In the genomic region with DNA sequence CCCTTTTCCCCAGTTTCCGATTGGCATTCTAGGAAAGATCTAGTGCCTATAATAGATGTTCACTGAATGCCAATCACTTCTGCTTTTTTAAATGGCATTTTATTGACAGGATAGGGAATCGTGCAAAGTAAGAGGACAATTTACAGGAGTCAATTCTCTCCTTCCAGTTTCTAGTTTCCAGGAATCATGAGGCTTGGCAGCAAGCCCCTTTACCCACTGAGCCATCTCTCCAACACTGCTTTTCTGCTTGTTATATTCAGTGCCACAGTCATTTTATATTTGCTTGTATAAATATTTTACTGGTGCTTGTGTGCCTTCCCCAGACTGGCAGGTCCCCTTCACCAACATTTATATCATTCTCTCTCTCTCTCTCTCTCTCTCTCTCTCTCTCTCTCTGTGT, we compare ENCODE assay signal across 28 mouse cellular contexts. TPM values are rescaled to one million over a fixed set of nuclear protein-coding genes. Genes with fewer than 3 reads are reported as not detected.
DNase-seq lines count a peak whose midpoint lies in the region; ATAC-seq and TF ChIP-seq lines count a peak whose summit lies in the region.
"Had no signal": no experiment of that assay in that cellular context is flagged by ENCODE, and none has a peak within 500 bp of the region (broad histone marks: within the 10 kb centered on the region; RNA-seq: fewer than 3 reads in every experiment).

No protein-coding gene starts in this region.

- DNase-seq in embryonic facial prominence, embryonic 10.5 days (ENCODE audit: low spot score), result no peak
- no peak for DNase-seq in limb, embryonic 10.5 days (ENCODE audit: low spot score)
- DNase-seq in brain, embryonic 14.5 days (ENCODE audit: low read depth), result peak; percentile 13
- no peak for DNase-seq in adrenal gland, postnatal 10 days
- DNase-seq: adrenal gland, adult 2 months; embryo, embryonic 11 days; gastrocnemius, postnatal 36 days; heart, postnatal 36 days had no signal

- TF ChIP-seq CTCF in brain, embryonic 14.5 days (IDR thresholded peaks at IDR 0.05; ENCODE audit: borderline replicate concordance, extremely low read depth, insufficient read depth, insufficient read length), result no peak

- H3K27ac ChIP-seq in embryonic facial prominence, embryonic 15.5 days (replicated peaks), result 0 out of 2 replicates have a peak overlapping the region, but pooled peaks have one; percentile 22
- H3K27ac ChIP-seq in embryonic facial prominence, embryonic 10.5 days (replicated peaks), result no peak overlapping the region
- 0 out of 2 replicates have a peak overlapping the region, but pooled peaks have one; percentile 3 for H3K27ac ChIP-seq in limb, embryonic 15.5 days
- H3K27ac ChIP-seq in limb, embryonic 10.5 days, result no peak overlapping the region
- H3K27ac ChIP-seq: forebrain, embryonic 12.5 days; heart, embryonic 15.5 days; hindbrain, embryonic 10.5 days; hindbrain, embryonic 13.5 days; intestine, embryonic 15.5 days had no signal

- H3K9me3 ChIP-seq in embryonic facial prominence, embryonic 15.5 days (replicated peaks), result no peaks in the 10 kb centered on the region
- H3K9me3 ChIP-seq in embryonic facial prominence, embryonic 10.5 days, result no peaks in the 10 kb centered on the region
- no peaks in the 10 kb centered on the region for H3K9me3 ChIP-seq in limb, embryonic 15.5 days
- H3K9me3 ChIP-seq in limb, embryonic 10.5 days (replicated peaks), result no peaks in the 10 kb centered on the region
- H3K9me3 ChIP-seq: forebrain, embryonic 12.5 days; heart, embryonic 15.5 days; hindbrain, embryonic 10.5 days; hindbrain, embryonic 13.5 days; intestine, embryonic 15.5 days had no signal

- H3K27me3 ChIP-seq in embryonic facial prominence, embryonic 15.5 days, result no peaks in the 10 kb centered on the region
- no peaks in the 10 kb centered on the region for H3K27me3 ChIP-seq in embryonic facial prominence, embryonic 10.5 days (replicated peaks; ENCODE audit: low read depth, poor library complexity, severe bottlenecking)
- H3K27me3 ChIP-seq in limb, embryonic 15.5 days, result no peaks in the 10 kb centered on the region
- no peaks in the 10 kb centered on the region for H3K27me3 ChIP-seq in limb, embryonic 10.5 days (ENCODE audit: low read depth, poor library complexity, severe bottlenecking)
- H3K27me3 ChIP-seq: forebrain, embryonic 12.5 days; heart, embryonic 15.5 days; hindbrain, embryonic 13.5 days; intestine, embryonic 15.5 days had no signal

- H3K4me2 ChIP-seq in embryonic facial prominence, embryonic 15.5 days (replicated peaks), result no peak overlapping the region
- no peak overlapping the region for H3K4me2 ChIP-seq in limb, embryonic 15.5 days
- H3K4me2 ChIP-seq: forebrain, embryonic 12.5 days; heart, embryonic 11.5 days; heart, embryonic 15.5 days; hindbrain, embryonic 13.5 days; intestine, embryonic 15.5 days had no signal

- no peak overlapping the region for H3K4me3 ChIP-seq in embryonic facial prominence, embryonic 15.5 days (replicated peaks)
- no peak overlapping the region for H3K4me3 ChIP-seq in embryonic facial prominence, embryonic 10.5 days
- no peak overlapping the region for H3K4me3 ChIP-seq in limb, embryonic 15.5 days
- no peak overlapping the region for H3K4me3 ChIP-seq in limb, embryonic 10.5 days
- H3K4me3 ChIP-seq: forebrain, embryonic 12.5 days; heart, embryonic 15.5 days; hindbrain, embryonic 10.5 days; hindbrain, embryonic 13.5 days; intestine, embryonic 15.5 days had no signal

- no peak for ATAC-seq in embryonic facial prominence, embryonic 15.5 days (ENCODE audit: insufficient number of reproducible peaks, low FRiP score, low TSS enrichment, low read depth)
- ATAC-seq in limb, embryonic 15.5 days (ENCODE audit: insufficient number of reproducible peaks, low FRiP score, low TSS enrichment, low read depth), result no peak
- ATAC-seq: CD4-positive, CD25-positive, alpha-beta regulatory T cell, adult 4 months; intestine, embryonic 15.5 days had no signal

- no peak for TF ChIP-seq POLR2A in brain, embryonic 14.5 days (IDR thresholded peaks at IDR 0.05; ENCODE audit: borderline replicate concordance, extremely low read depth, insufficient read depth, insufficient read length, poor library complexity, severe bottlenecking)

- no peaks in the 10 kb centered on the region for H3K36me3 ChIP-seq in embryonic facial prominence, embryonic 15.5 days
- H3K36me3 ChIP-seq in embryonic facial prominence, embryonic 10.5 days (replicated peaks), result no peaks in the 10 kb centered on the region
- no peaks in the 10 kb centered on the region for H3K36me3 ChIP-seq in limb, embryonic 15.5 days
- no peaks in the 10 kb centered on the region for H3K36me3 ChIP-seq in limb, embryonic 10.5 days
- H3K36me3 ChIP-seq: forebrain, embryonic 12.5 days; heart, embryonic 15.5 days; hindbrain, embryonic 10.5 days; hindbrain, embryonic 13.5 days; intestine, embryonic 15.5 days had no signal

- 56% methylated on average over 2 of the region's 2 CpGs for WGBS in embryonic facial prominence, embryonic 15.5 days
- 77% methylated on average over 2 of the region's 2 CpGs for WGBS in embryonic facial prominence, embryonic 10.5 days
- WGBS in limb, embryonic 15.5 days, result 59% methylated on average over 2 of the region's 2 CpGs
- WGBS in limb, embryonic 10.5 days, result 77% methylated on average over 2 of the region's 2 CpGs

- no peaks in the 10 kb centered on the region for H3K4me1 ChIP-seq in embryonic facial prominence, embryonic 15.5 days
- no peaks in the 10 kb centered on the region for H3K4me1 ChIP-seq in embryonic facial prominence, embryonic 10.5 days
- no peaks in the 10 kb centered on the region for H3K4me1 ChIP-seq in limb, embryonic 15.5 days
- H3K4me1 ChIP-seq in limb, embryonic 10.5 days, result no peaks in the 10 kb centered on the region
- H3K4me1 ChIP-seq: forebrain, embryonic 12.5 days; heart, embryonic 15.5 days; hindbrain, embryonic 10.5 days; hindbrain, embryonic 13.5 days; intestine, embryonic 15.5 days had no signal

- no peak overlapping the region for H3K9ac ChIP-seq in embryonic facial prominence, embryonic 15.5 days
- no peak overlapping the region for H3K9ac ChIP-seq in limb, embryonic 15.5 days
- H3K9ac ChIP-seq: forebrain, embryonic 12.5 days; heart, embryonic 15.5 days; hindbrain, embryonic 13.5 days; intestine, embryonic 15.5 days had no signal

RNA-seq across cellular contexts. Expression of a gene that starts 36.8 kb away (rescaled TPM):
- polyA plus RNA-seq in embryonic facial prominence, embryonic 15.5 days (2015; fragmentation: Nextera tagmentation; extraction: Ambion mirVana), result 87.3 and 106 TPM in 2 replicates
- polyA plus RNA-seq in embryonic facial prominence, embryonic 10.5 days (2016; fragmentation: Nextera tagmentation; extraction: Ambion mirVana), result 58.3 and 70.1 TPM in 2 replicates
- 91.1 and 94.0 TPM in 2 replicates for polyA plus RNA-seq in limb, embryonic 15.5 days (2015; fragmentation: Nextera tagmentation; extraction: Ambion mirVana)
- 71.5 and 103 TPM in 2 replicates for polyA plus RNA-seq in limb, embryonic 10.5 days (2016; fragmentation: Nextera tagmentation; extraction: Ambion mirVana)
- 107 and 121 TPM in 2 replicates for polyA plus RNA-seq in brain, embryonic 14.5 days (2012; rRNA removed)
- total RNA-seq in adrenal gland, postnatal 10 days (2021), result 10 to 100 TPM; 37.1 to 56.8 TPM

RNA-seq across cellular contexts. Expression of a gene that starts 54.5 kb away (rescaled TPM):
- polyA plus RNA-seq in embryonic facial prominence, embryonic 15.5 days (2015; fragmentation: Nextera tagmentation; extraction: Ambion mirVana), result not detected in 2 replicates
- polyA plus RNA-seq in embryonic facial prominence, embryonic 10.5 days (2016; fragmentation: Nextera tagmentation; extraction: Ambion mirVana), result not detected in 2 replicates
- 0.18 TPM in 1 of 2 replicates, not detected in the other for polyA plus RNA-seq in limb, embryonic 15.5 days (2015; fragmentation: Nextera tagmentation; extraction: Ambion mirVana)
- not detected in 2 replicates for polyA plus RNA-seq in limb, embryonic 10.5 days (2016; fragmentation: Nextera tagmentation; extraction: Ambion mirVana)
- 0.15 and 0.29 TPM in 2 replicates for polyA plus RNA-seq in brain, embryonic 14.5 days (2012; rRNA removed)
- under 1 TPM in 1 of 2 experiments, not detected in 1; 0.18 TPM for total RNA-seq in adrenal gland, postnatal 10 days (2021)
- total RNA-seq: adrenal gland, adult 2 months; adrenal gland, postnatal 25 days; gastrocnemius, adult 18-20 months; gastrocnemius, postnatal 10 days; gastrocnemius, postnatal 36 days; granulocyte monocyte progenitor cell, adult 5-6 weeks; heart, adult 8-10 months; heart, postnatal 10 days; heart, postnatal 36 days; MEL had no signal
- polyA plus RNA-seq: C2C12; CD4-positive, CD25-positive, alpha-beta regulatory T cell, adult 4 months; embryonic facial prominence, embryonic 11.5 days; embryonic facial prominence, embryonic 14.5 days; forebrain, embryonic 12.5 days; heart, embryonic 11.5 days; heart, embryonic 15.5 days; hindbrain, embryonic 10.5 days; hindbrain, embryonic 13.5 days; hindbrain, embryonic 16.5 days; intestine, embryonic 15.5 days had no signal

Comparison
In these comparisons a context has a peak if more than half of its experiments do, and no peak if none do; other contexts are left out.
1. H3K27ac ChIP-seq: peak in embryonic facial prominence, embryonic 15.5 days (single experiment) and limb, embryonic 15.5 days (single experiment); none in embryonic facial prominence, embryonic 10.5 days (single experiment) and limb, embryonic 10.5 days (single experiment).